Mouse (Mus musculus): ENCODE measurements around the gene Prg2.

The Prg2 gene

GRCm38 (mm10) chr2:85029897-85030296 is 49.6 kb downstream of the Prg2 start:
- DNase-seq (ENCODE audit: low spot score), result no peak

GRCm38 (mm10) chr2:85030989-85031388 is 50.7 kb downstream of the Prg2 start:
- DNase-seq (ENCODE audit: low spot score), result no peak

DNA sequence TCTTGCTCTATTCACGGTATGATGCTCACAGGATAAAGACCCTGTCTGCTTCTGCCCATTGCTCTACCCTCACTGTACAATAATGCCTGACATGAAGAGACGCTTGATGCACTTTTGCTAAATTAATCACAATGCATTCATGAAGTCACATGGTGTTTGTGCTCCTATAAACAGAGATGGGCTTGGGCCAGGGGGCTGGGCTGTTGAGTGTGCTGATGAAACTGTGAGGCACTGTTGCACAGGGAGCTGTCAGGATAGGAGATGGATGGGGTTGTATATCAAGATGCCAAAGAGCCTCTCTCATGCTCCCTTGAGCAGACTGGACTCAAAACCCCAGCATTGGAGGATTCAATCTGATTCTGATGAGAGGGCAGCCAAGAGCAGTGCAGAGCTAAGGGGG is 52.9 kb downstream of the Prg2 start:
- no peak for DNase-seq (ENCODE audit: low spot score)
